Mouse (Mus musculus) brain, embryonic 14.5 days (tissue): Measurements from ENCODE around the gene Gimd1.

Experiments
- CTCF ChIP-seq: fragments of 200-500 bp; IDR thresholded peaks from 2 replicates; pipeline ENCODE4 v1.5.1; 2012; ENCODE audit warnings: inconsistent platforms, mild to moderate bottlenecking, moderate library complexity, borderline replicate concordance; ENCODE audit not compliant: insufficient read depth, insufficient read length; ENCODE audit errors: extremely low read depth
- POLR2A ChIP-seq: fragments of 200-500 bp; IDR thresholded peaks from 2 replicates; pipeline ENCODE4 v1.6.1; 2012; ENCODE audit warnings: mild to moderate bottlenecking, inconsistent platforms, borderline replicate concordance; ENCODE audit not compliant: poor library complexity, insufficient read depth, insufficient read length, severe bottlenecking; ENCODE audit errors: extremely low read depth

DNA sequence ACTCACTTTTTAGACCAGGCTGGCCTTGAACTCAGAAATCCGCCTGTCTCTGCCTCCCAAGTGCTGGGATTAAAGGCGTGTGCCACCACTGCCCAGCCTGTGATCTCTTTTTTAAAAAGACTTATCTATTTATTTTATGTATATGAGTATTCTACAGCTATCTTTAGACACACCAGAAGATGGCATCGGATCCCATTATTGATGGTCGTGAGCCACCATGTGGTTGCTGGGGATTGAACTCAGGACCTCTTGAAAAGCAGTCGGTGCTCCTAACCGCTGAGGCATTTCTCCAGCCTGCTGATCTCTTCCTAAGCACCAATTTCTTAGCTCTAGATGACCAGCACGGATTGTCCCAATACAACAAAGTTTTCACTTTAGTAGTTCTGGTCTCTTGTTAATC lies 24.3 kb downstream of the Gimd1 start:
- TF ChIP-seq POLR2A, result no peak
- no peak for TF ChIP-seq CTCF
